Mouse (Mus musculus) neural tube, embryonic 15.5 days (tissue): ENCODE measurements at regions not wholly inside any gene's neighbourhood (a gene's known extent, or its start where the extent isn't known, plus 50 kb on each side); places are given as distances from the start of the nearest gene placed in this dataset.
"Not testable (repeated sequence)": the region's sequence is repeated elsewhere in the genome, so short reads cannot be mapped to it uniquely, and the experiment has no call there.

Experiments
- ATAC-seq: fragments of 200-750 bp; cut with Nextera tagmentation; 2 replicates; pipeline ENCODE4 v1.8.0; 2017; ENCODE audit warnings: mild to moderate bottlenecking, moderate TSS enrichment, moderate library complexity; ENCODE audit not compliant: low FRiP score
- H3K27ac ChIP-seq: fragments of 300-500 bp; sonication (generic); replicated peaks from 2 replicates; pipeline ENCODE4 v1.5.1; 2015; ENCODE audit warnings: mild to moderate bottlenecking, inconsistent platforms
- H3K27me3 ChIP-seq: fragments of 300-500 bp; sonication (generic); replicated peaks from 2 replicates; pipeline ENCODE4 v1.6.1; 2015; ENCODE audit warnings: inconsistent platforms
- H3K36me3 ChIP-seq: fragments of 300-500 bp; sonication (generic); 2 replicates; pipeline ENCODE4 v1.6.1; 2015; ENCODE audit warnings: inconsistent platforms
- H3K4me1 ChIP-seq: fragments of 300-500 bp; sonication (generic); 2 replicates; pipeline ENCODE4 v1.6.1; 2015; ENCODE audit warnings: inconsistent platforms
- H3K4me2 ChIP-seq: fragments of 300-500 bp; sonication (generic); 2 replicates; pipeline ENCODE4 v1.6.1; 2015; ENCODE audit warnings: inconsistent platforms, mild to moderate bottlenecking, moderate library complexity
- H3K4me3 ChIP-seq: fragments of 300-500 bp; sonication (generic); replicated peaks from 2 replicates; pipeline ENCODE4 v1.5.1; 2015; ENCODE audit warnings: mild to moderate bottlenecking, inconsistent platforms
- H3K9ac ChIP-seq: fragments of 300-500 bp; sonication (generic); replicated peaks from 2 replicates; pipeline ENCODE4 v1.6.1; 2015; ENCODE audit warnings: mild to moderate bottlenecking, inconsistent platforms
- H3K9me3 ChIP-seq: fragments of 300-500 bp; sonication (generic); replicated peaks from 2 replicates; pipeline ENCODE4 v1.6.1; 2016; ENCODE audit warnings: inconsistent platforms
- WGBS: fragments of 180-500 bp; shearing (Covaris S2); methylation state at CpG from one replicate; pipeline ENCODE4 v1.1.7; 2015; ENCODE audit warnings: mixed read lengths; 5-methylcytosine and 5-hydroxymethylcytosine counted together

DNA sequence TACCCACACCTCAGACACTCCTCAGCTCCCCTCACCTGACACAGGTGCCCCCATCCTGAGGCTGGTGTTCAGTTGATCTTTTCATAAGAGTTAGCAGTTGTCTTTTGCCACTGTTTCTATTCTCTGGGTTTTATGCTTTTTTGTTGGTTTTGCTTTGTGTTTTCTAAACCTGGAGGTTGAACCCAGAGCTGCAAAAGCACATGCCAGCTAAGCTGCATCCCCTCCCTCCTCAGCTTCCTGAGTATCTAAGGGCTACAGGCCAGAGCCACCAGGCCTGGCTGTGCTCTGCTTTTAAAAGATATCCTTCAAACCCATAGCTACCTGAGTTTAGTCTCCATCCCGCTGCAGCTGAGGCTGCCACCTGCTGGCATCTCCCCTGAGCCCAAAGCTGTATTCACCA, 140.1 kb downstream of the Tcp10c start:
- not testable (repeated sequence) for H3K9me3 ChIP-seq, H3K9ac ChIP-seq, H3K4me2 ChIP-seq, H3K4me3 ChIP-seq, H3K27me3 ChIP-seq, H3K4me1 ChIP-seq, H3K27ac ChIP-seq, H3K36me3 ChIP-seq, ATAC-seq
- WGBS, result no CpG with 5 or more reads among the region's 1 CpGs

DNA sequence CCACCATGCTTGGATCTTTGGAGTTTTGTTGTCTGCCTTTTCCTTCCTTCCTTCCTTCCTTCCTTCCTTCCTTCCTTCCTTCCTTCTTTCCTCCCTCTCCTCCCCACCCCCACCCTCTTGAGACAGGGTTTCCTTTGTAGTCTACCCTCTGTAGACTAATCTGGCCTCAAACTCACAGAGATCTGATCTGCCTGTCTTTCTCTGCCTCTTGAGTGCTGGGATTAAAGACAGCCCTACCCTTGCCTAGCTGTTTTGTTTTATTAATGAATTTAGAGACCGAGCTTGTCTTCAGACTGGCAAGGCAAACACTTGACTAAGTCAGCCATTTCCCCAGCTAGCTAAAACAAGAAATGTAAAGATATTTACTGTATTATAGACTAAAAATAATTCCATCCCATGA, 150.0 kb downstream of the Tcp10c start:
- not testable (repeated sequence) for H3K9me3 ChIP-seq, H3K4me3 ChIP-seq, H3K4me2 ChIP-seq, H3K36me3 ChIP-seq, H3K27ac ChIP-seq, H3K9ac ChIP-seq, H3K27me3 ChIP-seq, H3K4me1 ChIP-seq
- 33% methylated on average over 1 of the region's 1 CpGs for WGBS
- ATAC-seq, result 0 out of 2 replicates have a peak, but pooled peaks have one; percentile 6

DNA sequence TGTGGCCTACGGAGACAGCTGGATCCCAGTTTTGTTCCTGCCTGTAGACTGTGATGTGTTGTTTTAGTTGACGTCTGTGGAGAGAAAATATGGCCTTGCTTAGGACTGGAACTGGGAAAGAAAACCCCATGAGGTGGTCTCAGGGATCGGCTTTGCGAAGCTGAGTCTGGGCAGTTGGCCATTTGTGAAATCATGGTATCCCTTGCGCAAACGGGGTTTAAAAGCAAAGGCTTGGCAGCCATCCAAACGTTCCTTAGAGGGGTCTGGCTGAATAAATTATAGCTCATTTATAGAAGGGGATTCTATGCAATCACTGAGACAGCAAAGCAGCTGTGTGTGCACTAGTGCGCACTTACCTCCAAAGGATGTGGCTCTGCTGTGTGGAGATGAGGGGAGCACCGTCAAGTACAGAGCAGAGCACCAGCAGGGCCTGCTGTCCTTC, 150.5 kb downstream of the Tcp10c start:
- H3K9ac ChIP-seq, H3K4me1 ChIP-seq, H3K36me3 ChIP-seq, H3K27me3 ChIP-seq, H3K9me3 ChIP-seq, H3K4me2 ChIP-seq, H3K4me3 ChIP-seq: not testable (repeated sequence)
- WGBS, result 13% methylated on average over 8 of the region's 9 CpGs
- ATAC-seq, result peak; percentile 82
- H3K27ac ChIP-seq, result peak overlapping the region; percentile 71

DNA sequence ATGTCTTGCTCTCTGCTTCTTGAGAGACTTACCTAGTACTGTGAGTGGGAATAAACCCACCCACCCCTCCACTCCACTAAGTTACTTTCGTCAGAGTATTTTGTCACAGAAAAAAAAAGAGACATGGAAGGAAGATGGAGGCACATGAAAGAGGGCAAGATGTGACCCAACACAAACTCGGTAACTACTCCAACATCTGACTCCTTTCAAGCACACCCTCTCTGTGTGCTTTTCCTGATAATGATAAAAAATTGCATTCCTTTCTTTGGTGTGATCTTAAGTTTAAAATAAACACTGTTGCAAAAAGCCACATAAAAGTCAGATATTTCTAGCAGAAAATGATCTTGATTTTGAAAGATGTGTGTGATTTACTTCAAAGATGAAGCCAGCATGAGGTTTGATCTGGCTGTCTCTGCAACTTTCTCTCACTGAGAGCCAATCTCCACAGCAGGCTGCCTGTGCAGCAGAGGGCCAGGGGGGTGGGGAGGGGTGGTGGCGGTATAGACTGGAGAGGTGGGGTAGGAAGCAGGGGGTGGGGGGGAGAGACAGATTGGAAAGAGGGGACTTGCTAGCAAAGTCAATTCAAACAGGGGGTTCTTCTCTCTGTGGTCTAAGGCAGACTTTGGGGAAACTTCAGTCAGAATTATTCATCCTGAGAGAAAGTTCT, 153.2 kb downstream of the Tcp10c start:
- not testable (repeated sequence) for H3K9me3 ChIP-seq, H3K9ac ChIP-seq, ATAC-seq, H3K27me3 ChIP-seq, H3K4me3 ChIP-seq, H3K4me1 ChIP-seq, H3K27ac ChIP-seq, H3K36me3 ChIP-seq, H3K4me2 ChIP-seq
- 48% methylated on average over 2 of the region's 3 CpGs for WGBS

DNA sequence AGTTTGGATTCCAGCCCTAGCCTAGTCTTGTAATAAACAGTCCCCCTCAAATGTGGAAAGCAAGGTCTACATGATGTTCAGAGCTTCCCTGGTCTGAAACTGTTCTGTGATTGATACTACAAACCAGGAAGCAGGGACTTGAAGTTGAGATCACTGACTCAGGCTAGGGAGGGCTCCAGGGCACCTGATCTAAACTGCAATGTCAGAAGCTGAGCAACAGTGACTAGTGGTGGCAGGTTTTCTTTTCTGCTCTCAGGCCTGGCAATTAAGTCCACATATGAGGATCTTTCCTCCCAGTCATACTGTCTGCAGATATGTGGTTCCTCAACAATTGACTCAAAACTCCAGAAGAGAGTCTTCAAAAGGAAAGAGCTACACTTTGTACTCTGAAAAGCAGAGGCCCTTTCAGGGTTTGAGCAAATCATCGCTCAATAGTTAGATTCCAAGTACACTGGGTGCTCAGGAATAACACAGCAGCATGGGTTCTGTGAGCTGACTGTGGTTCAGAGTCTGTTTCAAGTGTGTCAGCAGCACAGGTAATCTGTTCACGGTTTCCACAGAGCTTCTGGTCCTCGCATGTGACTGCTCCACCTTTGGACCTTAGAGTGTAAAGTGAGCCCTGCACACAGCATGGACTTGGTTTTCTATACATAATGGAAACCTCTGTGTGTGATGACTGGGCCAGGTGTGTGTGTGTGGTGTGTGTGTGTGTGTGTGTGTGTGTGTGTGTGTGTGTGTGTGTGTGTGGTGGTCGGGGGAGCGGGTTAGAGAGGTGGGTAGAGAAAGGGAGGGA, 165.2 kb downstream of the Tcp10c start:
- not testable (repeated sequence) for ATAC-seq, H3K27ac ChIP-seq
- WGBS, result 91% methylated on average over 3 of the region's 5 CpGs

DNA sequence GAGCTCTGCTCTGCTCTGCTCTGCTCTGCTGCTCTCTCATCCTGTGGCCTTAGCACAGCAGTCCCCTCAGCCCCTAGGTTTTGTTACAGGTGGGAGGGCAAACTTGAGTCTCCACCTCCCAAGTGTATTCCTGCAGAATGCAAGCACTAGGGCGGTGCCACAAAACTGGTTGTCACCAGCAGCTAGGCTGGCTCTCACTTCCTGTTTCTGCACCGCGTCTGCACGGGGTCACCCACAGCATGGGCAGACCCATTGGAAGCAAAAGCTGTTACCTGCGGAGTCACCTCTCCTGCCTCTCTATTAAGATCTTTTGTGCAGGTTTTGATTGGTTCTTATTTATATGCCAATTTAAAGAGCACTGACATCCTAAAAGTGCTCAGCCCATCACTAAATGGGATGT, 178.2 kb downstream of the Tcp10c start:
- 90% methylated on average over 5 of the region's 5 CpGs for WGBS
- not testable (repeated sequence) for H3K9me3 ChIP-seq, ATAC-seq

More for the DNA sequence above, 165.2 kb downstream of the Tcp10c start:
- H3K27me3 ChIP-seq, H3K4me2 ChIP-seq, H3K36me3 ChIP-seq, H3K9me3 ChIP-seq, H3K9ac ChIP-seq, H3K4me1 ChIP-seq, H3K4me3 ChIP-seq: not testable (repeated sequence)

DNA sequence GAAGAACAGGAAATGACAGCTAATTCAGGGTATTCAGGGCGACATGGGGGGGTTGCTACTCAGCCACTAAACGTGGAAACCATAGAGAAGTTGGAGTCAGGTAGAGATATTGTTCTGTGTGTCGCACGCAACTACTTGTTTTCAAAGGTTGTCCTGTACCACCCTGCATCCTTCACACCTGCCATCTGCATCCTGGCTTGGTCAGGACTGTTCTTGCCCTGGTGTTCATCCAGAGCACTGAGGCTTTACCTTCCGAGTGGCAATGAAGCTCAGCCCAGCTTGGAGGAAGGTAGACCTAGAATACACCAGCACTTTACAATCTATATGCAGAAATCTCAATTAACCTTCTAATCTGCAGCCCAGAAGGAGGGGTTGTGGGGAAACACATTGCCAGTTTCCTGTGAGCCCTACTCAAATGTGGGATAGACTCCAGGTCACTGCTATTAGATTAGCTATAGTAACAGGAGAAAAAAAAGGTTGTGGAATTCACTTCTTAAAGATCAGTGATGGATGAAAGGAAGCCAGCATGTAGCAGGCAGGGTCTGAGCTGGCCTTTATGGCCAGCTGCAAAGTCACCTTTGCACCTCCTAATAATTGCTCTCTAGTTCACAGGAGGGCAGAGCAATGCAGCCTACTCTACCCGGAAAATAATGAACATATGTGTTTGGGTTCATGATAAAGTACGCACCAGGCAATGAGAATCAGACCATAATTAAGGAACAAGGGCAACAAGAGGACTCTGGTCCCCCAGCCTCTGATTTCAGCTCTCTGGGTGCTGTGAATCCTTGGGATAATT, 186.3 kb downstream of the Tcp10c start:
- ATAC-seq, result no peak

More for the DNA sequence above, 178.2 kb downstream of the Tcp10c start:
- not testable (repeated sequence) for H3K27me3 ChIP-seq, H3K9ac ChIP-seq, H3K4me2 ChIP-seq, H3K4me3 ChIP-seq, H3K4me1 ChIP-seq, H3K36me3 ChIP-seq, H3K27ac ChIP-seq

DNA sequence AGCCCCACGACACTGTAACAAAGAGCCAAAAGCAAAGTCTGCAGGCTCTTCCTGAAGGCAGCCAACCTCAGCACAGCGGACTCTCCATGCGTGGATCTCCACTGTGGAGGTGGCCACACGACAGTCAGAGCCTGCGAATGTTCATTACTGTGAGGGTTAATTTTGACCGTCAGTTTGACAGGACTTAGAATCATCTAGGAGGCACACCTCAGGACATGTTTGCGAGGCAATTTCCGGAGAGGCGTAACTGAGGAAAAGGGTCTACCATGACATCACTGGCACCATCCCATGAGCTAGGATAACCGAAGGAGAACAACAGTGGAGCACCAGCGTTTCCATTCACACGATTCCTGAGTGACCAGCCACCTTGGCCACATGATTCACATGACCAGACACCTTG, 186.9 kb downstream of the Tcp10c start:
- Histone ChIP-seq H3K9ac (no peak overlapping the region), H3K4me2 (no peak overlapping the region), H3K36me3 (no peaks in the 10 kb centered on the region), H3K27me3 (no peaks in the 10 kb centered on the region), H3K4me3 (no peak overlapping the region), H3K4me1 (no peaks in the 10 kb centered on the region), H3K9me3 (peaks cover 38% of the 10 kb centered on the region), H3K27ac (no peak overlapping the region)
- 73% methylated on average over 12 of the region's 12 CpGs for WGBS
- ATAC-seq, result no peak

More for the DNA sequence above, 186.3 kb downstream of the Tcp10c start:
- Histone ChIP-seq H3K27me3 (no peaks in the 10 kb centered on the region), H3K4me3 (no peak overlapping the region), H3K27ac (no peak overlapping the region), H3K9me3 (peaks cover 38% of the 10 kb centered on the region), H3K36me3 (no peaks in the 10 kb centered on the region), H3K9ac (no peak overlapping the region), H3K4me1 (no peaks in the 10 kb centered on the region), H3K4me2 (no peak overlapping the region)
- 84% methylated on average over 7 of the region's 7 CpGs for WGBS

DNA sequence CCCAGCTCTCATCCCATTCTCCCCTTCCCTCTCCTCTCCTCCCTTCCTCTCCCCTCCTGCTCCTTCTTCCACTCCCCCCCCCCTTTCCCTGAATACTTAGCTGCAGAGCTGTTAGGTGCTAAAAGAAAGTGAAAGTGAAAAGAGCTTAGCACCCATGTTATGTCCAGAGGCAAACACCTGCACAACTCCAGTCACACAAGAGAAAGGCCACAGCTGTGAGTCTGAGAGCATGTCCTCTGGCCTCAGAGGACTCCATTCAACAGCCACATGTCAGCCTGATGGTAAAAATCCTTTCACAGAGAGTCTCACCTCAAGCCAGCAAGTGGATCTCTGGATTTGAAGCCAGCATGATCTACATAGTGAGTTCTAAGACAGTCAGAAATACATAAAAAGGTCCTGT, 187.9 kb downstream of the Tcp10c start:
- no peak overlapping the region for H3K27ac ChIP-seq
- no peak overlapping the region for H3K4me3 ChIP-seq
- H3K27me3 ChIP-seq, result no peaks in the 10 kb centered on the region
- H3K9me3 ChIP-seq, result peaks cover 47% of the 10 kb centered on the region
- no peaks in the 10 kb centered on the region for H3K4me1 ChIP-seq
- no peak overlapping the region for H3K9ac ChIP-seq
- no peaks in the 10 kb centered on the region for H3K36me3 ChIP-seq
- no peak overlapping the region for H3K4me2 ChIP-seq
- ATAC-seq, result no peak

DNA sequence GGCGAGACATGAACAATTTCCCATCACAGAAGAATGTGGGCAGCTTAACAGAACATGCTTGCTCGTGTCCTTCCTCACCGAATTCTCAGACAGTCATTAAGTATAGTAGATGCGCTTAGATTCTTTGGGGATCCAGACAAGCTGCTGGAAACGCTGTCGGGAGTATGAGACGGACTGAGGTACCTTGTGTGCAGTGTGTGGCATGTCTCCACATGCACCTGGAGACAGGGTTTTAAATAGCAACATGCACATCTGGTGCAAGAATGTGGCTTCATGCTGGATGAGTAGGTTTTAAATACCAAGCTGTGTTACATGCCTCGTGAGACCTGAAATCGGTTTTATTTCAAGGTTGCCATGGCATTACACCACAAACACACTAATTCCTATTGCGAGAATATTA, 188.5 kb downstream of the Tcp10c start:
- H3K4me3 ChIP-seq, result no peak overlapping the region
- WGBS, result 79% methylated on average over 10 of the region's 10 CpGs
- ATAC-seq, result peak; percentile 15; the same call in 1 of the 2 replicates

DNA sequence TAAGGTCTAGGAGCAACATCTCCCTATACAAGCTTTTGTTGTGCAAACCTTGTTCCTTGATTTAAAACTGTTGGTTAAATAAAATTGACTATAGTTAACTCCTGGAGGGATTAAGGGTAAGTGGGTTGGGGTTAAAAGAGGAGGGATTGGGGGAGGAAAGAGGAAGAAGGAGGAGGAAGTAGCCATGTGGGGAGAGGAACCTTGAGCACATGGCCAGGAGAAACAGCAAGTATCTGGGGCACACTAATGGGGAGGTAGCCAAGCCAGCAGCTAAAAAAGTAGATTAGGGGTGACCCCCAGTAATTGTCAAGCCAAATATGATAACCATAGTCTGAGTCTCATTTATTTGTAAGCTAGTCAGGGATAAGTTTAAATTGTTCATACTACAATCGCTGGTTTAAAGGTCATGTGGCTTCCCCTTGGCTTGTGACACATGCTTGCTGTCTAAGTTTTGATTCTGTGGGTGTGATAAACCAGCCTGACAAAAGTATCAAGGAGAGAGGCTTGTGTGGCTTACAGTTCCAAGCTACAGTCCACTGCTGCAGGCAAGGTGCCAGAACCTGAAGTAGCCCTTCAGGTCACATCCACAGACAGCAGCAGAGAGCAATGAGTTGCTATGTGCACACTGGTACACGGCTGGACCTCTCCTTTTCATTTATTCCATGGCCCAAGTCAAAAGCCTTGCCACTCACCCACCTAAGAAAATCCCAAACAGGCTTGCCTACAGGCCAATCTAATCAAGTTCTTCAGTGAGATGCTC, 189.8 kb downstream of the Tcp10c start:
- Histone ChIP-seq H3K4me1 (no peaks in the 10 kb centered on the region), H3K27me3 (no peaks in the 10 kb centered on the region), H3K4me3 (no peak overlapping the region), H3K36me3 (no peaks in the 10 kb centered on the region), H3K4me2 (no peak overlapping the region), H3K9ac (no peak overlapping the region), H3K27ac (no peak overlapping the region), H3K9me3 (peaks cover 64% of the 10 kb centered on the region)
- ATAC-seq, result no peak
- 69% methylated on average over 2 of the region's 2 CpGs for WGBS

More for the DNA sequence above, 188.5 kb downstream of the Tcp10c start:
- no peak overlapping the region for H3K27ac ChIP-seq
- no peaks in the 10 kb centered on the region for H3K36me3 ChIP-seq
- no peaks in the 10 kb centered on the region for H3K27me3 ChIP-seq
- no peaks in the 10 kb centered on the region for H3K4me1 ChIP-seq
- H3K9me3 ChIP-seq, result peaks cover 51% of the 10 kb centered on the region
- no peak overlapping the region for H3K4me2 ChIP-seq
- H3K9ac ChIP-seq, result no peak overlapping the region
